Mouse (Mus musculus) lung, postnatal 25 days (tissue): ENCODE measurements around the gene Cby1.
"Not testable (repeated sequence)": the region's sequence is repeated elsewhere in the genome, so short reads cannot be mapped to it uniquely, and the experiment has no call there.

ENCODE experiments used
- DNase-seq: peaks from one replicate; pipeline ENCODE4 v3.0.0; 2022; ENCODE audit warnings: low spot score

Gene Cby1

DNA sequence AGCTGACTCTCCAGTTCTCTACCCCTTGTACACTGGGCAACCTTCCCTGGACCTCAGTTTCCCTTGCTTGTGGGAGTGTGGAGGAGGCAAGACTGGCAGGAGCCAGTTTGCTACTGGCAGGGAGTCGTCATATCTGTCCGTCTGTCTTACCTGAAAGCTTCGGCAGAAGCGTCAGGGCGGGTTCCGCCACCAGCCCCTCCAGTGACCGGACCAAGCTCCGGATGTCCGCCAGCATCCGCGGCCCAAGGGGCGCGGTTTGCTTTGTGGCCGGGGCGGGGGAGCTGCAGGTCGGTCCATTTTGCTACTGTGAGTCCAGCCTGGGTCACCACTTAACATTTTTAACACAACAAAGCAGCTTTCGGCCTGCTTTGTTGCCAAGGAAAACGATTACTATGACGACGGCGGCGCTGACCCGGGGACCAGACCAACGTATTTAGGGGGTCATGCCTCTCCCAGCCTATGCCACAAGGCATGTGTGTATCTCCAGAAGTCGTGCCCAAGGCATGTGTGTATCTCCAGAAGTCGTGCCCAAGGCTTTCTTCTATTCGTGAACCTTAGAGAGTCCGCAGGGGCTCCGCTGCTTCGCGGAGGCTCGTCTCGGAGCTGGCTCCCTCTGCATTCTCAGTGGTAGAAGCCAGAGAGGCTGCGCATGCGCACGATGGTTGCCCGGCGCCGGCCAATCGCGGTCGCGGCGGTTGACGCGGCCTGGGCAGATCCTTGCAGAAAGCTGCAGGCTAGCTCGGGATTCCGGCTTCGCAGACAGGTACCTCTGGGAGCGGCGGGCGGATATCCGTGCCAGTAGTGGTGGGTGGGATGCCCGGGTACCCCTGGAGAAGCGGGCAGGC is at the start of gene Cby1, which contains the start of gene Fam227a:
TSS of gene Cby1 (plus strand) at position 669 of the 845 bp plus-strand sequence.
TSS of gene Fam227a (minus strand) at position 426 of the 845 bp plus-strand sequence.
- DNase-seq: peak; percentile 95

GRCm38 (mm10) chr15:79609226-79609625 is 49.8 kb upstream of the Cby1 start:
- no peak for DNase-seq

DNA sequence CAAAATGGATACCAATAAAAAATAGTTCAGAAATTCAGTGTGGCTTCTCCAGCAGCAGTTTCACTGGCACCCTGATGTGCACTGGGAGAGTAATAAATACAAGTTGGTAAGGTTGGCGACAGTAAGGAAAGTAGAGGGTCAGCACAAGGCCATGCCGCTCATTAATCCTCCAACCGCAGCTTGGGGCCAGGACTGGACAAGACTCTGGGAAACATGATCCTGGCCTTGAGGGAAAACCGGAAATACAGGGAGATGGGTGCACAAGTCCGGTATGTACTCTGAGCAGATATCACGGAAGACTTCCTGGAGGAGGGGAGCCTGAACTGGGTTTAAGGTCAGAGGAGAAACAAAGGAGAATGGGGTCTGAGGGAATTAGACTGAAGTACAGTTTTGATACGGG is 43.5 kb upstream of the Cby1 start:
- DNase-seq: no peak

DNA sequence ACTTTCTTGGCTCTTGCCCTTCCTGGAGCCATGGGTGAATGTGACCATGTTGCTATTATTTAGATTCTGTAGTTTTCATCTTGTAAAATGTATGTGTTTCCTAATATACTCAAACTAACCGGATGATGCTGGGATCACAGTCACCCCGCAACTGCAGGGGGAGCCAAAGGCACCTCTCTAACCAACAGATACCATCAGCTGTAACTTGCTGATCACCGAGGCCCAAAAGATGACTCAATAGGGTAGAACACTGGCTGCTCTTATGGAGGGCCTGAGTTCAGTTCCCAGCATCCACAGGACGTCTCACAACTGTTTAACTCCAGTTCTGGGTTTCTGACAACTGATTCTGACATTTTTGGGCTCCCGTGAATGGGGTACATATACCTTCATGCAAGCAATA is 42.3 kb upstream of the Cby1 start:
- no peak for DNase-seq

GRCm38 (mm10) chr15:79617135-79617534 is 41.9 kb upstream of the Cby1 start:
- DNase-seq: no peak

DNA sequence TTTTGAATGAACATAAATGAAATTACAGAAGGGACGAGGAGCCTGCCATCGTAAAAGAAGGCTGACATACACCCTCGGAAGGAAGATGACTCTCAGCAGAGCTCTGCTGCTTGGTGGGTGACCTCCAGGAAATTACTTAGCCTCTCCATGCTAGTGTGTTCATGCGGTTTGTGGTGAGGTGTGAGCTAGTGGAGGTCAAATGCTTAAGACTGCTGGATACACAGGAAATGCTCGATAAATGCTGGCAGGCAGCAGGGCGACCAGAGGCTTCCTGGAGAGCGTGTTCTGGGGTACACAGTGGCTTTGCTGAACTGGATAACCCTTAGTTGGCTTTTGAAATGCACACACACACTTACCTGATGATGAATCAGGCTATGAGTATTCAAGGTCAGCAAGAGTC is 40.5 kb upstream of the Cby1 start:
- no peak for DNase-seq

DNA sequence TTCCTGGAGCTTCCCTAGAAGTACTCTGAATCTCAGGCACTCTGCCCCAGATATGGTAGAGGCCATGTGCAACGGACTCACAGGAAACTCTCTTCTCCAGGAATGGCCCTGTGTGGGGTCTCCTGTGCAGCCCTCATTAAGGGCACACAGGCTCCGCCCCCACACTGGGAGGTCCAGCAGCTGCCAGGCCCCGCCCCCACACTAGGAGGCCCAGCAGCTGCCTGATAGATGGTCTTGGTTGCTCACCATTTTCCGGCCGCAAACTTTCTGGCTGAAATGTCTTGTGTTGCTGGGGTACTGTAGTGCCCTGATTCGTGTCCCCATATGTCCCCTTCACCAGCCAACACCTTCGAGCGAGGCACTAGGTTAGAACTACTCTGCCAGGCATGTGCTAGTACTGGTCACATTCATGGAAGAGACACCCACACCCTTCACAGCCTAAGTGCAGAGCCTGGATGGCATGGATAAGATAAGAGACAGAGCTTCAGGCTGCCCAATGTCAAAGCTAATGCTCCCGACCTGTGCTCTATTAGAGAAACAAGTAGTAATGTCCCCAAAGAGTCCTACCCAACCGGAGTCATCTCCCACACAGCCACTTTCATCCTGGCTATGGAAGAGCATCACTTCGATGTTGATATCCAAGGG is 39.1 kb upstream of the Cby1 start:
- DNase-seq: no peak

DNA sequence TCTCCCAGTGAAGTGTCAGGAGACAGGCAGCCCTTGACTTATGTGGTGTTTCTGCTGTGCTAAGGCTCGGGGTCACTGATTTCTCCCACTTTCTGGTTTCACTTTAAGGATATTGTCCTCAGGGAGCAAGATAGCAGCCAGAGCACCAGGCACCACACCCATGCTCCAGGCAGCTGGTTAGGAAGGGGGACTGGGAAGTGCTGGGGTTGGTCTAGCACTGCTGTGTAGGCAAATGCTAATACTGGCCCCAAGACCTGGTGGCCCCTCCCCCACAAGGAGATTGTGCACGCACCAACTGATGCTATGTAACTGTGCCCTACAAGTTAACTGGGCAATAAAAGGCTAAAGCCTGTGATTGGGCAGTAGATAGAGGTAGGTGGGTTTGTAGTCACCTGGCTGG is 28.5 kb upstream of the Cby1 start:
- DNase-seq: no peak

GRCm38 (mm10) chr15:79641135-79641817 is 17.7 kb upstream of the Cby1 start:
- DNase-seq: no peak

GRCm38 (mm10) chr15:79645483-79645882 is 13.5 kb upstream of the Cby1 start:
- DNase-seq: no peak

- no peak for DNase-seq
These were observed 10.9 kb upstream of the Cby1 start for GRCm38 (mm10) chr15:79648130-79648529.

DNA sequence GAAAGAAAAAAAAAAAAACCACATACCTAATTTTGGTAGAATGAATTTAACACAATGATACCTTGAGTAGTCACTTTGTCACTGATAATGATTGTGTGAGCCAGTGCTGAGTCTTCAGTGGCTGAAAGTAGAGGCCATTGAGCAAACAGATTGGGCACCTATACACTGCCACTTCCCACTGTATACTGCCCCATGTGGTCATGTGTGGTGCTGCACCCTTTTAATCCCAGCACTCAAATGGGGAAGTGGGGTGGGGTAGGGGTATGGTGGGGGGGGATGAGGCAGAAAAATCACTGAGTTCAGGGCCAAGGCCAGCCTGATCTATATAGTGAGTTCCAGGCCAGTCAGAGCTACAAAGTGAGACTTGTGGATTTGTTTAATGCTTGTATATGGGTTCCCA is 8.4 kb upstream of the Cby1 start:
- DNase-seq: peak; percentile 45

GRCm38 (mm10) chr15:79651481-79651880 is 7.5 kb upstream of the Cby1 start:
- no peak for DNase-seq

DNA sequence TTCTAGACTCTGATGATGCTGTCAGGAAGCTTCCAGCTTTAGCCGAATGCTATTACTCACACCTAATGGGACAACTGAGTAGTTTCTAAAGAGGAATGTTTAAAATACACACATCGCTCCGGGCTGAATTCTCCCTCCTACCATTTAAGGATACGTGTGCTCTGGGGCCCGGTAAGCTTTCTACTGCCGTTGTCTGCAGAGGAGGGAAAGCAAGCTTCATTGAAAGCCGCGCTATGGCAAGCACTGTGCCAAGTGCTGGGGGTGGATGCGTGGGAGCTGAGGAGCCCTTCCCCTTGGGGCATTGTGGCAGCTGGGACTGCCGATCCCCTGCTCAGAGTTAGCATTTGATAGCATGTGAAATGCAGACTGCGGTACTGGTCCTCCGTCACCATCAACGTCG is 2.5 kb upstream of the Cby1 start:
- DNase-seq: no peak

DNA sequence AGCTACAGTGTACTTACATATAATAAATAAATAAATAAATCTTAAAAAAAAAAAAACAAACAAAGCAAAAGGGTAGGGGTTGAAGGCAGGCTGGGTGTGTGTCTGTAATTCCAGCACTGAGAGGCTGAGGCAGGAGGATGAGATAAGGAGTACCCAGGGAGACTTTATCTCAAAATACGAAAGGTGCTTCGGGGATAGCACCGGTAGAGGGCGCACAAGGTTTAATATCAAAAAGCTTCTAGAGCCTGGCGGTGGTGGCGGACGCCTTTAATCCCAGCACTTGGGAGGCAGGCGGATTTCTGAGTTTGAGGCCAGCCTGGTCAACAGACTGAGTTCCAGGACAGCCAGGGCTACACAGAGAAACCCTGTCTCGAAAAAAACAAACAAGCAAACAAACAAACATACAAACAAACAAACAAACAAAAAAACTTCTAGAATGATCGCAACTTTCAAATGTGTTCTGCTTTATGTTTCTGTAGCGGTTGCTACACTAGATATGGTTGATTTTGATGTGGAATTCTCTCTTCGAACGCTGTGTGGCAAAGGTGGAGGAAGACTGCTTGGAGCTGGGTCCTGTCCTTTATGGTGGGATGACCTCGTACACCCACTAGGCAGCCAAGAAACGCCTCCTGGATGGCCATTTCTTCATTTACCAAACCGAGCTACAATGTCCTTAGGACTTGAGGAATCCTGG is 1.0 kb upstream of the Cby1 start:
- peak; percentile 89 for DNase-seq

DNA sequence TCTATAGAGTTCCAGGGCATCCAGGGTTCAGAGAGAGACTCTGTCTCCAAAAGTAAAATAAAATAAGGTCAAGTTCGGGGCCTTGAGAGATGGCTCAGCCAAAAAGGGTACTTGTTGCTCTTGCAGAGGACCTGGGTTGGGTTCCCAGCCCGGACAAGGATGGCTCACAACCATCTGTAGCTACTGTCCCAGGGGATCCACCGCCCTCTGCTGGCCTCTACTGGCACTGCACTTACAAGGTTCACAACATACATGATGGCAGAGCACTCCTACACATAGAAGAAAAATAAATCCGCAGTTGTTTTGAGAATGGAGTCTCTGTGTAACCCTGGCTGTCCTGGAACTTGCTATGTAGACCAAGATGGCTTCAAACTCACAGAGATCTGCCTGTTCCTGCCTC is 2.9 kb downstream of the Cby1 start:
- no peak for DNase-seq

GRCm38 (mm10) chr15:79664666-79665065 is 5.7 kb downstream of the Cby1 start:
- DNase-seq: no peak

DNA sequence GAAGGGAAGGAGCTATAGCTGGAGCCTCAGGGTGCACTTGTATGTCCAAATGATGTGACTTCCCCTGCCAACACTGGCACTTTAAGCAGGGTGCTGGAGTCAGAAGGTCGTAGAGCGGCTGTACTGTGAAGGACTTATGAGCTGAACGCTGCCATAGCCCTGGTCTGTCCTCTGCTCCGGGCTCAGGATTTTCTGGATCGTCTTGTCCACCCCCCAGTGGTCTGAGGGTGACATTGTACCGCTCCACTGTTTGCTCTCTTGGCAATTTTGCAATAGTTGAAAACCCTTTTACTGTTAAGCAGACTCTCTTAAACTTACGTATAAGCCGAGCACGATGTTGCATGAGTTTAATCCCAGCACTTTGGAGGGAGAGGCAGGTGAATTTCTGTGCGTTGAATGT is 10.2 kb downstream of the Cby1 start:
- peak; percentile 44 for DNase-seq

GRCm38 (mm10) chr15:79670249-79670971 is 11.4 kb downstream of the Cby1 start, which contains the start of gene Tomm22:
Tomm22 (plus strand) TSS chr15:79670861.
- DNase-seq: peak; percentile 93

DNA sequence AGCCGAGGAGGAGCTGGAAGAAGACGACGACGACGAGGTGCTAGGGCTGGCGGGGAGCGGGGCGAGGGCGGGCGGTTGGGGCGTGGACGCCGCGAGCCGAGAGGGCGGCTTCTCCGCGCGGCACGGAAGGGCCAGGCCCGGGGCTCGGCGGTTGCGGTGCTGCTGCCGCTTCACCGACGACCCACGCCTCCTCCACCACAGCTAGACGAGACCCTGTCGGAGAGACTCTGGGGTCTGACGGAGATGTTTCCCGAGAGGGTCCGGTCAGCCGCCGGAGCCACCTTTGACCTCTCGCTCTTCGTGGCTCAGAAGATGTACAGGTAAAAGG is 11.9 kb downstream of the Cby1 start:
- no peak for DNase-seq

DNA sequence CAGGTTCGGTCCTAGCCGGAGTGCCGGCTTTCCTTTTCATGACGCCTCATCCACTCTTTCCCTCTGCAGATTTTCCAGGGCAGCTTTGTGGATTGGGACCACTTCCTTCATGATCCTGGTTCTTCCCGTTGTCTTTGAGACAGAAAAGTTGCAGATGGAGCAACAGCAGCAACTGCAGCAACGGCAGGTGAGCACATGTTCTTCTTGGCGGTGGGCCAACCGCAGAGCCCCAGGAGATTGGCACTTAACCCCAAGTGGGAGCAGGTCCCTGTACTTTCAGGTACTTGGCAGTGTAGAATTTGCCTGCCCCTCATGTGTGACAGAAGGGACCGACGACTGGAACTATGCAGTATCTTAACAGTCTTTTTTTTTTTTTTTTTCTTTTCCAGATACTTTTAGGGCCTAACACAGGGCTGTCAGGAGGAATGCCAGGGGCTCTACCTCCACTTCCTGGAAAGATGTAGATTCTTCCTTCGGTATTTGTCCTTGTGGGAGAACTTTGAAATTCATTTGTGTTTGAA is 12.9 kb downstream of the Cby1 start:
- not testable (repeated sequence) for DNase-seq
